Mouse (Mus musculus): ENCODE measurements around the gene Gtpbp10. TPM values are rescaled to one million over a fixed set of nuclear protein-coding genes. Genes with fewer than 3 reads are reported as not detected.

The Gtpbp10 gene
- polyA plus RNA-seq, 1 experiment from 2014 or later, result 23.6 TPM

GRCm38 (mm10) chr5:5514196-5515076 lies 44.9 kb downstream of the Gtpbp10 start, which contains the start of gene Cldn12:
Cldn12 (minus strand) TSS chr5:5514958.
- peaks cover 22% of the 10 kb centered on the region for H3K4me1 ChIP-seq (replicated peaks)
- H3K4me3 ChIP-seq, result peak within 1 kb of the TSS; percentile 65
- DNase-seq (ENCODE audit: low spot score), result peak; percentile 94
- WGBS, result under 1% methylated on average over 79 of the region's 79 CpGs
- H3K27me3 ChIP-seq (ENCODE audit: insufficient read depth, poor library complexity, severe bottlenecking), result peaks cover 5% of the 10 kb centered on the region; the same call in 1 of the 2 replicates
- no peaks in the 10 kb centered on the region for H3K9me3 ChIP-seq
- H3K27ac ChIP-seq, result peak within 1 kb of the TSS; percentile 91
- peaks cover 9% of the 10 kb centered on the region for H3K36me3 ChIP-seq

GRCm38 (mm10) chr5:5511401-5511800 lies 47.9 kb downstream of the Gtpbp10 start:
- H3K36me3 ChIP-seq, result peaks cover 25% of the 10 kb centered on the region
- no peak for DNase-seq (ENCODE audit: low spot score)
- peaks cover 45% of the 10 kb centered on the region for H3K4me1 ChIP-seq (replicated peaks)
- no peak overlapping the region for H3K27ac ChIP-seq
- no peaks in the 10 kb centered on the region for H3K27me3 ChIP-seq (ENCODE audit: insufficient read depth, poor library complexity, severe bottlenecking)
- no peak overlapping the region for H3K4me3 ChIP-seq
- WGBS, result 89% methylated on average over 3 of the region's 3 CpGs
- no peaks in the 10 kb centered on the region for H3K9me3 ChIP-seq

- DNase-seq (ENCODE audit: low spot score), result no peak
These were observed 48.3 kb downstream of the Gtpbp10 start for GRCm38 (mm10) chr5:5510989-5511388.

GRCm38 (mm10) chr5:5510304-5510887 lies 48.9 kb downstream of the Gtpbp10 start:
- no peaks in the 10 kb centered on the region for H3K27me3 ChIP-seq (ENCODE audit: insufficient read depth, poor library complexity, severe bottlenecking)
- DNase-seq (ENCODE audit: low spot score), result no peak

More at GRCm38 (mm10) chr5:5510989-5511388, 48.3 kb downstream of the Gtpbp10 start:
- H3K27ac ChIP-seq, result peak overlapping the region; percentile 12; the same call in 1 of the 2 replicates
- no peaks in the 10 kb centered on the region for H3K9me3 ChIP-seq
- peaks cover 27% of the 10 kb centered on the region for H3K36me3 ChIP-seq
- no peak overlapping the region for H3K4me3 ChIP-seq
- WGBS, result 69% methylated on average over 5 of the region's 5 CpGs
- H3K4me1 ChIP-seq (replicated peaks), result peaks cover 45% of the 10 kb centered on the region
- H3K27me3 ChIP-seq (ENCODE audit: insufficient read depth, poor library complexity, severe bottlenecking), result no peaks in the 10 kb centered on the region

GRCm38 (mm10) chr5:5508231-5508630 lies 51.1 kb downstream of the Gtpbp10 start:
- no peak for DNase-seq (ENCODE audit: low spot score)
- H3K27ac ChIP-seq, result peak overlapping the region; percentile 70
- WGBS, result 74% methylated on average over 10 of the region's 10 CpGs

More at GRCm38 (mm10) chr5:5510304-5510887, 48.9 kb downstream of the Gtpbp10 start:
- 73% methylated on average over 10 of the region's 10 CpGs for WGBS
- Histone ChIP-seq H3K9me3 (no peaks in the 10 kb centered on the region), H3K4me1 (replicated peaks) (peaks cover 45% of the 10 kb centered on the region), H3K4me3 (no peak overlapping the region), H3K36me3 (peaks cover 27% of the 10 kb centered on the region), H3K27ac (peak overlapping the region; percentile 12; the same call in 1 of the 2 replicates)

GRCm38 (mm10) chr5:5507701-5508225 lies 51.6 kb downstream of the Gtpbp10 start:
- DNase-seq (ENCODE audit: low spot score), result peak; percentile 76
- Histone ChIP-seq H3K27ac (peak overlapping the region; percentile 70), H3K36me3 (peaks cover 37% of the 10 kb centered on the region), H3K4me1 (replicated peaks) (peaks cover 38% of the 10 kb centered on the region), H3K9me3 (no peaks in the 10 kb centered on the region), H3K27me3 (ENCODE audit: insufficient read depth, poor library complexity, severe bottlenecking) (no peaks in the 10 kb centered on the region), H3K4me3 (peak overlapping the region; percentile 26)
- 33% methylated on average over 20 of the region's 20 CpGs for WGBS

More at GRCm38 (mm10) chr5:5508231-5508630, 51.1 kb downstream of the Gtpbp10 start:
- Histone ChIP-seq H3K4me1 (replicated peaks) (peaks cover 39% of the 10 kb centered on the region), H3K36me3 (peaks cover 37% of the 10 kb centered on the region), H3K4me3 (peak overlapping the region; percentile 26; the same call in 1 of the 2 replicates), H3K9me3 (no peaks in the 10 kb centered on the region), H3K27me3 (ENCODE audit: insufficient read depth, poor library complexity, severe bottlenecking) (no peaks in the 10 kb centered on the region)

- Histone ChIP-seq H3K36me3 (peaks cover 28% of the 10 kb centered on the region), H3K27ac (no peak overlapping the region), H3K27me3 (ENCODE audit: insufficient read depth, poor library complexity, severe bottlenecking) (no peaks in the 10 kb centered on the region), H3K4me1 (replicated peaks) (peaks cover 23% of the 10 kb centered on the region), H3K4me3 (no peak overlapping the region), H3K9me3 (no peaks in the 10 kb centered on the region)
- DNase-seq (ENCODE audit: low spot score), result no peak
- WGBS, result 92% methylated on average over 13 of the region's 13 CpGs
These were observed 54.9 kb downstream of the Gtpbp10 start for GRCm38 (mm10) chr5:5504456-5504855.

- H3K4me1 ChIP-seq (replicated peaks), result peaks cover 13% of the 10 kb centered on the region
- H3K36me3 ChIP-seq, result peaks cover 28% of the 10 kb centered on the region
- DNase-seq (ENCODE audit: low spot score), result no peak
- WGBS, result 92% methylated on average over 4 of the region's 4 CpGs
- no peak overlapping the region for H3K27ac ChIP-seq
- no peaks in the 10 kb centered on the region for H3K9me3 ChIP-seq
- H3K27me3 ChIP-seq (ENCODE audit: insufficient read depth, poor library complexity, severe bottlenecking), result no peaks in the 10 kb centered on the region
- H3K4me3 ChIP-seq, result no peak overlapping the region
These were observed 56.0 kb downstream of the Gtpbp10 start for GRCm38 (mm10) chr5:5503381-5503780.

- H3K27me3 ChIP-seq (ENCODE audit: insufficient read depth, poor library complexity, severe bottlenecking), result no peaks in the 10 kb centered on the region
- H3K27ac ChIP-seq, result no peak overlapping the region
- peaks cover 14% of the 10 kb centered on the region for H3K36me3 ChIP-seq
- no peak for DNase-seq (ENCODE audit: low spot score)
- no peaks in the 10 kb centered on the region for H3K4me1 ChIP-seq (replicated peaks)
- no peaks in the 10 kb centered on the region for H3K9me3 ChIP-seq
- no peak overlapping the region for H3K4me3 ChIP-seq
- 91% methylated on average over 2 of the region's 2 CpGs for WGBS
These were observed 57.8 kb downstream of the Gtpbp10 start for GRCm38 (mm10) chr5:5501583-5501982.

GRCm38 (mm10) chr5:5496393-5496792 lies 62.9 kb downstream of the Gtpbp10 start:
- WGBS, result 73% methylated on average over 3 of the region's 3 CpGs
- Histone ChIP-seq H3K27me3 (ENCODE audit: insufficient read depth, poor library complexity, severe bottlenecking) (peaks cover 10% of the 10 kb centered on the region), H3K4me3 (no peak overlapping the region)

GRCm38 (mm10) chr5:5495042-5495441 lies 64.3 kb downstream of the Gtpbp10 start:
- Histone ChIP-seq H3K27ac (no peak overlapping the region), H3K4me1 (replicated peaks) (no peaks in the 10 kb centered on the region), H3K36me3 (no peaks in the 10 kb centered on the region), H3K27me3 (ENCODE audit: insufficient read depth, poor library complexity, severe bottlenecking) (peaks cover 10% of the 10 kb centered on the region), H3K4me3 (no peak overlapping the region), H3K9me3 (no peaks in the 10 kb centered on the region)
- no peak for DNase-seq (ENCODE audit: low spot score)
- WGBS, result 86% methylated on average over 4 of the region's 4 CpGs

More at GRCm38 (mm10) chr5:5496393-5496792, 62.9 kb downstream of the Gtpbp10 start:
- no peak for DNase-seq (ENCODE audit: low spot score)
- H3K4me1 ChIP-seq (replicated peaks), result no peaks in the 10 kb centered on the region
- no peaks in the 10 kb centered on the region for H3K36me3 ChIP-seq
- no peak overlapping the region for H3K27ac ChIP-seq
- H3K9me3 ChIP-seq, result no peaks in the 10 kb centered on the region

- Histone ChIP-seq H3K4me1 (replicated peaks) (no peaks in the 10 kb centered on the region), H3K9me3 (no peaks in the 10 kb centered on the region), H3K27ac (no peak overlapping the region), H3K27me3 (ENCODE audit: insufficient read depth, poor library complexity, severe bottlenecking) (peaks cover 10% of the 10 kb centered on the region), H3K36me3 (no peaks in the 10 kb centered on the region), H3K4me3 (no peak overlapping the region)
- WGBS, result 42% methylated on average over 16 of the region's 16 CpGs
- peak; percentile 29 for DNase-seq (ENCODE audit: low spot score)
These were observed 64.9 kb downstream of the Gtpbp10 start for GRCm38 (mm10) chr5:5494269-5495005.
